Mouse (Mus musculus) inflammation-experienced regulatory T-cells, adult 16 weeks (primary cell): ENCODE data around the gene Mageb3. TPM values are rescaled to one million over a fixed set of nuclear protein-coding genes. Genes with fewer than 3 reads are reported as not detected.

Experiments
- polyA plus RNA-seq: library from polyadenylated mRNA; unstranded; fragments of 100-300 nt; shearing (Covaris generic); gene quantifications from one replicate; pipeline ENCODE4 v1.2.1, GENCODE M21; 2017

Gene Mageb3
- polyA plus RNA-seq = not detected

DNA sequence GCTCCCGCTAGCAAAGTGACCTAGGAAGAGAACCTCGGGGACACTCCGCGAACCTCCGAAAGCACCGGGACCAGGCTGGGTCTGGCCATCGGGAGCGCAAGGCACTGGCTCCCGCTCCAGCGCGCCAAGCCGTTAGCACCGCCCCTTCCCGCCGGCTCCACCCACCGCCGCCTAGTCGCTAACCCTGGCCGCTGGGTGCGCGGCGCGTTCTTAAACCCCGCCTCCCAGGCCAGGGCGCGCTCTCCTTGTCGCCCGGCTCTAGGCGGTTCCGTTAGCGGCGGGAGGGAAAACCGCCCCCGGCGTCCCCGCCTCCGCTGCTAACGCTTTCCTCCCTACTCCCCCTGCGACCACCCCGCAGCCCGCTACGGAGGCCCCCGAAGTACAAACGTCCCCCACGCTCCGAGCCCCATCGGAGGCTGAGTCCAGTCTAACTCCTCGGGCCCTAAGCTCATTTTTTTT is at the start of gene Mageb3, which contains the start of gene Ctdspl2:
Gene Mageb3 (minus strand): TSS at position 328 of the 459 bp plus-strand sequence.
Gene Ctdspl2 (plus strand): TSS at position 237 of the 459 bp plus-strand sequence.

Other genes with a start within 250 kb of the Mageb3 start
- 1.5 TPM for gene Frmd5, start 149.0 kb downstream of the Mageb3 start, polyA plus RNA-seq
- 1.1 TPM for gene Casc4, start 89.1 kb downstream of the Mageb3 start, polyA plus RNA-seq
- 74.2 TPM for gene Ctdspl2, start 91 bp downstream of the Mageb3 start, polyA plus RNA-seq
- gene Eif3j1, start 72.5 kb upstream of the Mageb3 start, polyA plus RNA-seq = 5.7 TPM
- 22.2 TPM for gene Spg11, start 162.3 kb upstream of the Mageb3 start, polyA plus RNA-seq
- gene B2m, start 191.6 kb upstream of the Mageb3 start, polyA plus RNA-seq = 8,183 TPM
- gene Trim69, start 204.6 kb upstream of the Mageb3 start, polyA plus RNA-seq = not detected
- gene Patl2, start 230.1 kb upstream of the Mageb3 start, polyA plus RNA-seq = 1.4 TPM
- not detected for gene Terb2, start 230.2 kb upstream of the Mageb3 start, polyA plus RNA-seq